Mouse (Mus musculus) thymus, postnatal 10 days (tissue): Measurements from ENCODE around the gene Gng13.
"Not testable (repeated sequence)": the region's sequence is repeated elsewhere in the genome, so short reads cannot be mapped to it uniquely, and the experiment has no call there.

Source experiments
- DNase-seq, 2 experiments: peaks; one replicate each; pipeline ENCODE4 v3.0.0; 2021; ENCODE audit warnings: low spot score in 2 of 2

Gene Gng13

DNA sequence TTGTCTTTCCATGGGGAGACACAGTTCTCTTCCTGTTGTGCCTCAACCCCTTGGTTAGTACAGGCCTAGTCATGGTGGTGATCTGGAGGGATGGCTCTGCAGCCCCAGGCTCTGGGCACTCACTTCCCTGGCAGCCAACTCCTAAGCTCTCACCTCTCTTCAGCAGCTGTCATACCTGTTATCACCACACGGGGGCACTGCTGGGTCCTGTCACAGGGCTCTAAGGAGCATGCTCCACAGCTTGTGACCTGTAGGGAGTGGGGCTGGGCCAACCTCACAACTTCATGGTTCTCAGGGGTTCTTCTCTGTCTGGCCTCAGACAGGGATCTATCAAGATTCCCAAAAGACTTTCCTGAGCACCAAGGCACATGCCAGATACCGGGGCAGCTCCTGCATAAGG is 15.1 kb downstream of the Gng13 start:
- peak; percentile 53 to 79 for DNase-seq

DNA sequence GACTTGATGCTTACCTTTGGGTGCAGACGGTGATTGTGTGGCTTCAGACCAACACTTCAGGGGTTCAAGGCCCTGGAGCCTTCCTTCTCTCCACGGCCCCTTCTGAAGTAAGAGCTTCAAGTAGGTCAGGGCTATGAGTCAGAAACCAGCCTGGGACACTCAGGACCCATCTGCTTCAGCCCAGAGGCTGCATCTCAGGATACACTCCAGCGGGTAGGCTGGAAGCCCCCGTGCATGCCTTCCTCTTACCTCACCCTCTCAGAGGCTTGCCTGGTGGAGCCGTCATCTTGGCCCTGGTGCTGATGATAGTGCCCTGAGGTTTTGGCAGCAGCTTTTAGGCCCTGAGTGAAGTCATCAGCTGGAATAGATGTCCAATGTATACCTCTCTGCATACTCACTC is 18.3 kb downstream of the Gng13 start:
- DNase-seq: no peak

DNA sequence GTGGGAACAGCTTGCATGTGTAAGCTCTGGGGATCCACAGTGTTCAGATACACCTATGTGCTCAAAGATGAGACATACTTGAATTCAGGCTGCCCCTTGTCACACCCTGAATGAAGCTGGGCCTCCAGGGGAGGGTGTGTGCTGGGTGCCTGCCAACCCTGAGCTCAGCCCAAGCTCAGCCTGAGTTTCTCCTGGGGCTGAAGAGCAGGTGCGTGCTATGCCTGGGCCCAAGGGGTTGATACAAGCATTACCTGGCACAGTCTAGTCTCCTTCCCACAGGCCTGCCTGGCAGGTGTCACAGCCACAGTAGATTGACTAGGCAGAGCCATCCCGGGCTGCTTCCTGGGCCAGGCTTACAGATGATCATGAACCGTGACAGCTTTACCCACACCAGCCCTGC is 18.8 kb downstream of the Gng13 start, which contains the start of gene Mslnl:
Mslnl (plus strand) TSS at position 298 of the 400 bp plus-strand sequence.
- no peak for DNase-seq

DNA sequence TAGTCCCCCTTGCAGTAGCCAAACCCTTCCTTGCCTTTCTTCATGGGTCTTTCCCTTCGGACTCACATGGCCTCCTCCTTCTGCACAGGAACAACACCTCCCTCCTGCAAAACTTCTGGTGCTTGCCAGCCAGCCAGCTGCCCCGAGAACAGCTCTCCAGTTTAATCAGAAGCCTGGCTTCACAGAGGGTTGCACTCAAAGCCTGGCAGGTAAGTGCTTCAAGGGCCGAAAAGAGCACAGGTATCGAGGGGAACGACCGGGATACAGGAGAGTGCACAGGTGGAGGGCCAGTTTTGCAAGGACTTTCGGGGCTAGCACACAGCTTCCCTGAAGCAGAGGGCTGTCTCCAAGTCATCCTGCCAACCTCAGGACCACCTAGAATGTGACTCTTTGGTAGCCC is 21.9 kb downstream of the Gng13 start:
- DNase-seq: no peak

DNA sequence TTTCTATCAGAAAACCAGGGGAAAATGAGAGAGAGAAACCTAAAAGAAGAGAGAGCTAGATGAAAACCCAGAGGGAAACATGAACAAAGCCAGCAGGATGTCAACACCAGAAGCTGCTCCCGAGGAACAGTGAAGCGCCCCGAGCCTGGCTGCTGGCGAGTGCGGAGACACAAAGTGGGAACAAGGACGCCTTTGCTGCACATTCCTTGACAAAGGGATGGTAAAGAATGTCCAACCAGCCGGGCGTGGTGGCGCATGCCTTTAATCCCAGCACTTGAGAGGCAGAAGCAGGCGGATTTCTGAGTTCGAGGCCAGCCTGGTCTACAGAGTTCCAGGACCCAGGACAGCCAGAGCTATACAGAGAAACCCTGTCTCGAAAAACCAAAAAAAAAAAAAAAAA is 24.5 kb downstream of the Gng13 start:
- not testable (repeated sequence) for DNase-seq

DNA sequence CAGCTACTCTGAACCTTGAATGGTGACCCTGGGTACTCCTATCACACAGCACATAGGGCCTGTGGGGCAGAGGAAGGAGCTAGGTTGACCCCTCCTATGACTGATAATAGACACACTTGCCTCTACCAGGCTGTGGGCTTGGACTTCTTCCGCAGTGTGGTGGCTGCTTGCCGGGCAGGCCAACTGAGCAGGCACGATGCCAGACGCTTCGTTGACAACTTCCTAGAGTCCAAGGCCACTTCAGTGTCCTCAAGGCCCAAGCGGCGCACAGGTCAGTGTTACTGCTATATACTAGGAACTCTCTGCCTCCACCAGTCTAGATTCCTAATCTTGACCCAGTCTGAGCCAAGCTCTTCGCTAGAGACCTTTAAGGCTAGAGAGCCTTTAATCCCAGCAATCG is 26.9 kb downstream of the Gng13 start:
- DNase-seq: no peak

DNA sequence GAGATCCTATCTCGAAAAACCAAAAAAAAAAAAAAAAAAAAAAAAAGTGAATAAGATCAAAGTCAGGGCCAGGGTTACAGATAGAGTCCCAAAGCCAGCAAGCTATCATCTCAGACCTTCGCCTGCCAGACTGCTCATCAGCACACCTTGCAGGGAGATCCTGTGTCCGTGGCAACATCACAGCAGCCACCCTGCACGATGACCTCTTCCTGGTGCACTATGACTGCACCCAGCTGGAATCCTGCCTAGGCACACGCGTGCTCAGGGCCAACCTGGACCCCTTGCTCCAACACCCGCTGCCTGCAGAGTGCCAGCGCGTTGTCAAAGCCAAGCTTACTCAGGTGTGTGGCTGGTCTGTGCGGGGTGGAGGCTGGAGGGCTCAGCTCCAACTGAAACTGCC is 27.3 kb downstream of the Gng13 start:
- no peak for DNase-seq

DNA sequence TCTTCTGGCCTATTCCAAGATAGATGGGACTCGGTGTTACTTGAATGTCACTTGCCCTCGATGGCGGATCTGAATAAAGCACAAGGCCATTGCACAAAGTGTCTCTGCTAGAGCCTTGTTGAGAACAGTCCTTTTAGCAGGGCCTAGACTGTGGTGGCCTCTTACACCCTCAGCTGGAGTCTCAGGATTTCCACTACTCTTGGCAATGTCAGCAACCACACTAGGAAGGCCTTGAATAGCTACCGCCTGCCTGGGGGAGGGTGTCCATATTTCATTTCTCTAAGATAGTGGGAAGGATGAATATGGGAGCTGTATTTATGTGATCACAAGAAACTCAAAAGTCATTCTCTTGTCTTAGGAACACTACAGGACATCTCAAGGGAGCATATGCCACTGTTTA is 31.3 kb downstream of the Gng13 start:
- DNase-seq: no peak

DNA sequence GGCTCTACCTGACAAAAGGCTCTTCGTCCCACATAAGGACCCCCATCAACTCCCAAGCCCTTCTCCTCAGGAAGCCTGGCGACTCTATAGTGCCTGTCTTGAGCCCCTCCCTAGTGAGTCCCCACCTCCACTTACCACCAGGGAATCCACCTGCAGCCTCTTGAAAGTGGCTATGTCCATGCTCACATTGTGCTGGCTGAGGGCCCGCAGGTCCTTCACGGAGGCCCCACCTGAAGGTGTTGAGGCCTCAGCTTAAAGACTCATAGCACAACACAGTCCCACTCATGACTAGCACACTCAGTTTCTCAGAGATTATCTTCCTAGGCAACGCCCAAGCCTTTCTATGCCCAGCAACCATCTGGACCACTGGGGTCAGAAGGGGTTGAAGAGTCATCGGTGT is 32.3 kb downstream of the Gng13 start:
- DNase-seq: no peak

DNA sequence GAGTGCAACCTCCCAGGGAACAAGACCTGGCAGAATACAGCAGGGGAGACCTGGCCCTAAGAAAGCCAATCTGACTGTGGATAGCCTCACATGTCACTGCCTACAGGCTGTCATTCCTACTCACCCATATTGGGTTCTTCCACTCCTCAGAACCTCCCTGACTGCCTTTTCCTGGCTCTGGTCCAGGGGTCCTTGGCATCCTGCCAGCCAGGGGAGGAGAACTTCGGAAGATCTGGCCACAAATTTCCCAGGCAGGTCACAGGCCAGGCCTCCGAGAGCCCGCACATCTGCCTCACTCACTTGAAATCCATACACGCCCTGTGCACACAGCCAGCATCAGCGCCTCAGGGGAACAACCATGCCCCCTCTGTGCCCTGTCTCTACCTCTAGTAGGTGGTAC is 34.5 kb downstream of the Gng13 start:
- DNase-seq: no peak

DNA sequence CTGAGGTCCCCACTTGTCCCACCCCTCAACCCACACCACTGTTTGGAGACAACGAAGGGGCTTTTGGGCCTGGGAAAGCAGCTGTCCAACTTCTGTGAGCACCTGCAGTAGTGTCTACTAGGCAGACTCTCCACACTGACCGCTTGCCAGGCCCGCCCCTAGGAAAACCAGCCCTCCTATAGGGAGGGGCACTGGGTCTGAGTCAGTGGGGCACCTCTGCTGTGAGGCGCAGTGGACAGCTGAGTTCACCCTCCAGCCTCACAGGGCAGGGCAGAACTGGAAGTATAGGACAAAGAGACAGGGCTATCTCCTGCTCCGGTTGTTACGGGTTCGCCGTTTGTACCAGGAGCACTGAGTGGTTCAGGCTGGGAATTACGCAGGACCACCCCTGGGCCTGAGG is 37.3 kb downstream of the Gng13 start, which contains the start of gene Msln:
Msln (minus strand) TSS at position 138 of the 400 bp plus-strand sequence.
- DNase-seq: no peak

DNA sequence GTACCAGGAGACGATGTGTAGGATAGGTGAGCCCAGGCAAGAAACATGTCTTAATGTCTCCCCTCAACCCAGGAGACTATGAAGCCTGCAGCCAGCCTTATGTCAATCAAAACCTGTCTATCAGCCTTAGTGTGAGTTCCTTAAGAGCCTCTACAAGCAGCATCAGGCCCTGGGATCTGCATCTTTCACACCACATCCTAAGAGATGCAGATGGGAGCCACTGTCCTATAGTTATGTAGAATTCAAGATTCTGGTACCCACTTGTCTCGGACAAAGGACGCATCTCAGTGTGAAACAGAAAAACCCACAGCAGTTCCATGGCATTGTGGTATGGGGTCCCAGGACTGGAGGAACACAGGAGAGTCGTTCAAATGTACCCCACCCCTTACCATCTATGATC is 38.1 kb downstream of the Gng13 start:
- no peak for DNase-seq

DNA sequence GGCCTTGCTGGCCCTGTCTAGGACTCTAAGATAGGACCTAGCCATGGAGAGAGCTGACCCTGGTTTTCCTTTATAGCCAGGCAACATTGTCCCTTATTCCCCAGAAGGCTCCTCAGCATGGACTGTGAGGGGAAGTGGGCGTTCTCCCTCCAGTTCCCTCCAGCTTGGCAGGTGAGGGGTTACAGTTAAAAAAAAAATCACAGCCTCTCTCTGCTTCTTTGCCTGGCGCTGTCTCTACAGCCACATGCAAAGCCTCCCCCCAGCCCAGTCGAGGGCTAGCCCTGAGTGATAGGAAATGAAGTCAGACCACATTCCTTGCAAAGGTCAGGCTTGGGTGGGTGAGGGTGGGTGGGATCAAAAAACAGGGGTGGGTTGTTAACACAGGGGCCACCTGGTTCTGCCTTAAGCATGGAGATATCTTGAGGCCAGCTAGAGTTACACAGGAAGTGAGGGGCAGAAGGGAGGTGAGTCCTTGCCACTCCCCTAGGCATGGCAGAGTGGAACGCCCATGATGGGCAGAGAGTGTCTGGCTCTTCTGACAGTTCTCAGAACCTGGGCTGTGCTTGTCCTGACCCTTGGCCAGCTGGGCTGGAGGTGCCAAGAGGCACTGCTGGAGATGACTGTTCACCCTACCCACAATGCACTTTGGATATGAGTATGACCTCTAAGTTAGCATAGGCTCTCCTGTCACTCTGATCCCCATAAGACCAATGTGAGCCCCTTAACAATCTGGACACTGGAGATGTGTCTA is 38.8 kb downstream of the Gng13 start:
- DNase-seq: no peak

DNA sequence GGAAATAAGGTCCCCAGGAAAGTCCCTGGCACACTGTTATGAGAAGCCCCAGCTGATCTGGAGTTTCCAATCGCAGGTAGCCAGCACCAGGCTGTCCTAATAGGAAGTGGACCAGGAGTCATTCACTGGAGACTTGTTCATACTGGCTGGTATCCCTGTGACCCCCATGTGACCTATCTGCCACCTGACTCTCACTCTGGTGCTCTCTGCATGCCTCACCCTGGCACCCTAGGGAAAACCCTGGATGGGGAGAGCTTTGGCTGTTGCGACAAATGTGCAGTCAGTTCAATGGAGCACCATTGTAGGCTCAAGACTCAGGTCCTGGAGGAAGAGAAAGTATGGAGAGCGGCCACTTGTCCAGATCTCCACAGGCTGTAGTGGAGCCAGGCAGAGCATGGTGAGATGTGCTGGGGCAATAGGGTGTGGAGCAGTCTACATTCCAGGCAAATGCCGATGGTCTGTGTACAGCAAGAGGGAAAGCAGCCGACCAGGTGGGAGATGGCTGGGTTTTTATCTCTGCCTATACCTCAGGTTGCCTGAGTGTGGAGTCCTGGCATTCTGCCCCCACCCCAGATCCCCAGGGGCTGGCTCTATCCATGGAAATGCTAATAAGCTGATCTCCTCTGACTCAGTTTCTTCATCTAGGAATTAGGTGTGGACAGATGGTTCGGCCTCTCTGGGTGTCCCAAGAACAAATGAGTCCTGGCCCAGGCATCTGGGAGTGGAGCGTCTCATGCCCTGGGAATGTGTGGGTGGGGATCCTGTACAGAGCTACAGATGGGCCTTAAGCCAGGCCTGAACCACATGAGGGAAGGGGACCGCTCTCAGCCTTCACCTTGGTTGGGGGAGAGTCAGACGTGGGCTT is 39.6 kb downstream of the Gng13 start:
- DNase-seq: no peak

DNA sequence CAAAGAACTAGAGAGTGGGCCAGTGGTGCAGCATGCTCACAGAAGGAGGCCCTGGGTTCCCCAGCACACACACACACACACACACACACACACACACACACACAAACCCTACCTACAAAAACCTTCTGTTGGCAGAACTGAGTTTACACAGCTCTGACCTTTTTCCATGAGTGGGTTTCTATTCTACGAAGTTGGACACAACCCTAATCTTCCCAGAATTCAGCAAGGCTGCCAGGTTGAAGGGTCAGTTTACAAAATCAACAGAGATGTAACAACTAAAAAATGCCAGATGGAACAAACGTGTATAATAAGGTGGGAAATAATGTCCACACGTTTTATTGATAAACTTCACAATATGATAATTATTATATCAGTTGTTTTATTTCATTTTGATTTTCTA is 40.7 kb downstream of the Gng13 start:
- no peak for DNase-seq

DNA sequence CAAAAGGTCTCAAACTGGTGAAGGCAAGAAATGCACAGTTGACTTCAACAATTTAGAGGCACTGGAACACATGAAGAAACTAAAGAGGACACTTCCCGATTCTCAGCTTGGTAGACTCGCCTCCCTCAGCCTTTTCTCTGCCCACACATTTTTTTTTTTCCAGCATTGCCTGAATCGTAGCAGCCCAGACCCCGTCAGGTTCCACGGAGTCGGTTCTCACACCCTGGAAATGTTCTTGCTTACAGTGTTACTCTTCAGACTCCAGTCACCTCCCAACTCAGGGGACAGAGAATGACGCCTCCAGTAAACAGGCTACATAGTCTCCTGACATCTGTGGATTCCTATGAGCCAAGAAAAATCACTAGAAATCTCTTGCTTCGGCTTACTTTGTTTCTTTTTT is 43.2 kb downstream of the Gng13 start:
- DNase-seq: no peak

DNA sequence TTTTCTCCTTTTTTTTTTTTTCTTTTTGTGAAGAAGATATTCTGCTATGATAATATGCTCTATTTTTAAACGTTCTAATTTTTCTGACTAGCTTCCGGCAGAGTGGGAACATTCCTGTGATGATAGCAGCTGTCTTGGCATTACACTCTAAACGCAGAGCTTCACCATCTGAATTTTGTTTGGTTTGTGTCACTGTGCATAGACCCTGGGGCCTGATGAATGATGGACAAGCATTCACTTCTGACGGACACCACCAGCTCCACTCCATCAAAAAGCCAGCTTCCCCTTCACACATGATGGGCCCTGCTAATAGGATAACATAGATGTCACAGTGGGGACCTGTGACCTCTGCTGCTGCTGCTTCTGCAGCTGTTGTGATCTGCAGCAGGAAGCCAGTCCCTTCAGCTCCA is 44.6 kb downstream of the Gng13 start:
- DNase-seq: no peak

DNA sequence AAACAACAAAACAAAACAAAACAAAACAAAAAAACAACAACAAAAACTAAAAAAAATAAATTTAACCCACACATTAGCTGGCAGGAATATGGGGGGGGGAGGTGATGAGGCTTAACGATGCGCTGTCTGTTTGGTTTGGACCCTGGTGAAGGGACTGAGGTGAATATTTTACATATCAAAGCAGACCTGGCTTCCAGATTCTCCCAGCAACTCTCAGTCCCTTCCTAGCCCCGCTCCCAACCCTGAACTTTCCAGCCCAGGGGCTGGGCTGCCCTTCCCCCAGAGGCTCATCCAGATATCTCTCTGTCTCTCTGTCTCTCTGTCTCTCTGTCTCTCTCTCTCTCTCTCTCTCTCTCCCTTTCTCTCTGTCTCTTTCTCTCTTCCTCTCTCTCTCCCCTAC is 45.6 kb downstream of the Gng13 start:
- no peak for DNase-seq

DNA sequence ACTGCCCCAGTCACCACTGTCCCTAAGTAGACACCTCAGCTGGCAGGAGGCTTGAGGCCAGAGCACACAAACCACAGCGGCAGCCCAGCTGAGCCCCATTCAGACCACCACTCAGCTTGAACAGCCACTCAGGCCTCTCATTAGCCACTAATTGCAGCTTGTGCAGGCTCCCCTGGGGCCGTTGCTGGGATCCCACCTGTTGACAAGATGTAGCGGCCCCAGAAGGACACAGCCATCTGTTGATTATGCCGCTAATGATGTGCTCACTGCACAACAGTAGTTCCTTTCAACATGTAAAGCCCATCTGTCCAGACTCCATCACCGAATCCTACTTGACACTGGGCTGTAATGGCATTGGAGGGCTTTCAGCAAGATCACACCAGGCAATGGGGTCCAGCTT is 48.9 kb downstream of the Gng13 start:
- DNase-seq: no peak
